Mouse (Mus musculus) T-helper 17 cell (primary cell): ENCODE results near the gene Gm19684.

Source experiments
- in situ Hi-C, 2 experiments: fragments of 300-600 bp; cut with MboI, MseI; formaldehyde crosslinking; loops; 1 replicate in 1 of 2; 2 replicates in 1 of 2; pipeline ENCODE4 v1.15.1; 2025; ENCODE audit warnings: high pct_unique_total_duplicates in 2 of 2

Gene Gm19684

GRCm38 (mm10) chr17:36169753-36170152 lies 48.3 kb downstream of the Gm19684 start:
- in situ Hi-C loops: no loop called here

- in situ Hi-C loops: no loop called here
Measured at GRCm38 (mm10) chr17:36170287-36170814, 48.9 kb downstream of the Gm19684 start.

GRCm38 (mm10) chr17:36176132-36176531 lies 54.7 kb downstream of the Gm19684 start:
- in situ Hi-C loops: loop anchor here (5.0 kb wide), 2 partner anchors 84 to 89 kb away; no protein-coding TSS in a partner anchor

DNA sequence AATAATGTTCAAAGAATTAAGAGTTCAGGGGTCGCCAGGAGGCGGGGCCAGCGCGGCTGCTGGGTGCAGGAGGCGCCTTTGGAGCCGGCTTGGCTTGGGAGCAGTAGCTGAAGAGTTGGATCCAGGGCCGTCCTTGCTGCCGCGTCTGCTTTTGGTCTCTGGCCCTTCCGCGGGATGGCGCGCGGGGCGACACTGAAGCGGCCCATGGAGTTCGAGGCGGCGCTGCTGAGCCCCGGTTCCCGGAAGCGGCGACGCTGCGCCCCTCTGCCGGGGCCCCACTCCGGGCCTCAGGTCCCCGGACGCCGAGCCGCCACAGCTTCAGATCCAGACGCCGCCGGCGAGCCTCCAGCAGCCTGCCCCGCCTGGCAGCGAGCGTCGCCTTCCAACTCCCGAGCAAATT lies 57.5 kb downstream of the Gm19684 start:
- in situ Hi-C loops: loop anchor here (5.0 kb wide), 2 partner anchors 87 to 92 kb away; no protein-coding TSS in a partner anchor
